Mouse (Mus musculus): ENCODE measurements around the gene Lhb.
"Not testable (repeated sequence)": the region's sequence is repeated elsewhere in the genome, so short reads cannot be mapped to it uniquely, and the experiment has no call there.

The Lhb gene

DNA sequence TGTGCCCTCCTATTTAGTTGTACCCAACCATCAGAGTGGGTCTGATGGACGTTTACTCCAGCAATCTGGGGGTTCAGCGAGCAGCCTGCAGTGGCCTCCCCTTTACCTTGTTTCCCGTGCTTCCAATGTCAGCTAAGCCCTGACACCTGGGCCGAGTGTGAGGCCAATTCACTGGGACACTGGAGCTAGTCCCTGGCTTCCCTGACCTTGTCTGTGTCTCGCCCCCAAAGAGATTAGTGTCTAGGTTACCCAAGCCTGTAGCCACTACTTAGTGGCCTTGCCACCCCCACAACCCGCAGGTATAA is at the start of gene Lhb:
Lhb (plus strand) TSS at position 206 of the 305 bp plus-strand sequence.
- DNase-seq (ENCODE audit: low read depth, low spot score): no peak

GRCm38 (mm10) chr7:45372371-45372770 is 48.2 kb upstream of the Lhb start:
- DNase-seq (ENCODE audit: low read depth, low spot score): no peak

DNA sequence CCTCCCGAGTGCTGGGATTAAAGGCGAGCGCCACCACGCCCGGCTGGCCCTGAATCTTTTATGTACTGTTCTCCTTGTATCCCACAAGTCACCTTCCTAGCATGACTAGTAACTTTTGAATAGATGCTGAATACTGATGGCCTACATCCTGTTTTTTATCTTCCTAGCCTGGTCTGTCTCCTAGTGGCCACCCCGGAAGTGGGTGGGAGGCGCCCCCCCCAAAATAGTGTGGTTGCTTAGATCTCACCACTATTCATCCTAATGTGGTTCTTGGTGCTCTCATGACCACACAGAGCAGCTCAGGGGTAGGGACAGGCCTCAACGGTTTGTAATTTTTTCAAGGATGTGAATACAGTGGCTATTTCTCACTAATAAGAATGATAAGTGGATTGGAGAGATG is 46.0 kb upstream of the Lhb start:
- DNase-seq (ENCODE audit: low read depth, low spot score): no peak

DNA sequence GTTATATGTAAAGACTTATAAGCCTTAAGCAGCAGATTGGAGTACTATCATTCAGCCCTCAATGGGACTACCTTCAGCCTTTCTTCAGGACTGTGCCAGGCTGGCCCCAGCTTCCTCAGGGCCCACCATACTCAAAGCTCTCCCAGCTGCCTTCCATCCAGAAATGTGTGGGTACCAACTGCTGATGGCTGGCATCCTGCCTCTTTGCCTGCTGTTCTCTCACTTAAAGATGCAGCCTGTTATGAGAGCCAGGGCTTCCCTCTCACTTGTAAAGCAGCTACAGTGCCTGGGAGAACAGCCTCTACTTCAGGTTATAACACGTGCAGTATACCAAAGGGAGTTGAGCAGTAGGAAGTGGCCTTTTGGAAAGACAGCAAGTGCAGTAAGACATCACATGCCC is 44.6 kb upstream of the Lhb start:
- DNase-seq (ENCODE audit: low read depth, low spot score): no peak

GRCm38 (mm10) chr7:45386077-45386476 is 34.5 kb upstream of the Lhb start:
- no peak for DNase-seq (ENCODE audit: low read depth, low spot score)

DNA sequence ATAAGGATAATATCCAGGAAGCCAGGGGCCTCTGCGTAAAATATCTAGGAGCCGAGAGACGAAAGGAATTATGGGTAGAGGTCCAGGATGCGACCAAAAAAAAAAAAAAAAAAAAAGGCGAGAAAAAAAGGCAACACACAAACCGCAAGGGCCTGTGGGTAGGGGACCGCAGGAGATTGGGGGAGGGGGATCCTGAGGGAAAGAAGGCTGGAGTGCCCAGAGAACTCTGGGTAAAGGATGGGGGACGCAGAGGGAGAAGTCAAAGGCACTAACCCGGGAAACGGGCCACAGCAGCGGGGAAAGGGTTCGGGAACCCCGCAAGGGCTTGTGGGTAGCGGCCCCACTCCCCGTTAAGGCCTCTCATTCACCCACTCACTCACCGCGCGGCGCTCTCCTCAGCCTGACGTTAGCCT is 25.5 kb upstream of the Lhb start:
- peak; percentile 84 for DNase-seq (ENCODE audit: low read depth, low spot score)

GRCm38 (mm10) chr7:45395578-45396336 is 24.9 kb upstream of the Lhb start, which contains the start of gene Snrnp70:
Snrnp70 (minus strand) TSS chr7:45395742.
- peak; percentile 100 for DNase-seq (ENCODE audit: low read depth, low spot score)

DNA sequence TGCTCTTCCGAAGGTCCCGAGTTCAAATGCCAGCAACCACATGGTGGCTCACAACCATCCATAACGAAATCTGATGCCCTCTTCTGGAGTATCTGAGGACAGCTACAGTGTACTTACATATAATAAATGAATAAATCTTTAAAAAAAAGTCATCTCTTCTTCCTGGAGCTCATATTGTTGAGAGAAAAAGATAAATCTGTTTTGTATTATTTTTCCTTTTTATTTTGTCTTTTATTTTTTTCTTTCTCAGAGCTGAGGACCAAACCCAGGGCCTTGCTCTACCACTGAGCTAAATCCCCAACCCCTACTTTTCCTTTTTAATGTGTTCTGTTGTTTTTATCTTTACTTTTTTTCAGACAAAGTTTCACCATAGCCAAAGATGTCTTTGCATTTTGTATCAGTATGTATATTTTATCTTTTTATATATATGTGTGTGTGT is 24.3 kb upstream of the Lhb start:
- DNase-seq (ENCODE audit: low read depth, low spot score): not testable (repeated sequence)

- DNase-seq (ENCODE audit: low read depth, low spot score): no peak
These were observed 23.8 kb upstream of the Lhb start for GRCm38 (mm10) chr7:45396787-45397186.

DNA sequence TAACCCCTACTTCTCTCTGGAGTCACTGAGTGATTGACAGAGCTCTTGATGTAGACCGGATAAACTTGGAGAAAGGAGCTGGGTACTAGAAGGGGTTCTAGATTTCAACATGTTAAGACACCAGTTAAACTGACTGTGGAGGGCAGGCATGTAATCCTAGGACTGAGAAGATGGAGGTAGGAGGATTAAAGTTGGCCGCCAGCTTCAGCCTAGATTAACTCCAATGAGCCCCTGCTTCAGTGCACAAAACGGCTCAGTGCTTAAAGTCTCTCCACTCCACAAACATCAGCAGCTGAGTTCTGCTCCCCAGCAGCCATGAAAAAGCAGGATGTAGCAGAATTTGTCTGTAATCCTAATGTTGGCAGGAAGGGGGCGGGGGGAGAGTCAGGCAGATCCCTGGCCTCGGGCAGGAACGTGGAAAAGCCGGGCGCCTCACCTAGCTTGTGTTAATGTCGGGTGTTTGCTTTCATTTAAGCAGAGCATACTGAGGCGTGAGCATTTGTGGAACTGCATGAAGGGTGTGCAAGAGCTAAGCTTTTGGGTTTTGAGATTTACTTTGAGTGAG is 19.0 kb upstream of the Lhb start:
- no peak for DNase-seq (ENCODE audit: low read depth, low spot score)

GRCm38 (mm10) chr7:45403532-45404261 is 16.9 kb upstream of the Lhb start:
- peak; percentile 77 for DNase-seq (ENCODE audit: low read depth, low spot score)

GRCm38 (mm10) chr7:45405091-45406075 is 15.2 kb upstream of the Lhb start, which contains the start of gene Kcna7:
Kcna7 (plus strand) TSS chr7:45405653.
- peak; percentile 52 for DNase-seq (ENCODE audit: low read depth, low spot score)

GRCm38 (mm10) chr7:45406157-45407156 is 14.2 kb upstream of the Lhb start:
- no peak for DNase-seq (ENCODE audit: low read depth, low spot score)

GRCm38 (mm10) chr7:45407836-45408235 is 12.8 kb upstream of the Lhb start:
- DNase-seq (ENCODE audit: low read depth, low spot score): no peak

- DNase-seq (ENCODE audit: low read depth, low spot score): no peak
These were observed 12.3 kb upstream of the Lhb start for GRCm38 (mm10) chr7:45408351-45408750.

- DNase-seq (ENCODE audit: low read depth, low spot score): no peak
These were observed 11.7 kb upstream of the Lhb start for GRCm38 (mm10) chr7:45408949-45409348.

- no peak for DNase-seq (ENCODE audit: low read depth, low spot score)
These were observed 11.0 kb upstream of the Lhb start for GRCm38 (mm10) chr7:45409497-45410163.

GRCm38 (mm10) chr7:45412421-45412820 is 8.2 kb upstream of the Lhb start:
- DNase-seq (ENCODE audit: low read depth, low spot score): no peak

DNA sequence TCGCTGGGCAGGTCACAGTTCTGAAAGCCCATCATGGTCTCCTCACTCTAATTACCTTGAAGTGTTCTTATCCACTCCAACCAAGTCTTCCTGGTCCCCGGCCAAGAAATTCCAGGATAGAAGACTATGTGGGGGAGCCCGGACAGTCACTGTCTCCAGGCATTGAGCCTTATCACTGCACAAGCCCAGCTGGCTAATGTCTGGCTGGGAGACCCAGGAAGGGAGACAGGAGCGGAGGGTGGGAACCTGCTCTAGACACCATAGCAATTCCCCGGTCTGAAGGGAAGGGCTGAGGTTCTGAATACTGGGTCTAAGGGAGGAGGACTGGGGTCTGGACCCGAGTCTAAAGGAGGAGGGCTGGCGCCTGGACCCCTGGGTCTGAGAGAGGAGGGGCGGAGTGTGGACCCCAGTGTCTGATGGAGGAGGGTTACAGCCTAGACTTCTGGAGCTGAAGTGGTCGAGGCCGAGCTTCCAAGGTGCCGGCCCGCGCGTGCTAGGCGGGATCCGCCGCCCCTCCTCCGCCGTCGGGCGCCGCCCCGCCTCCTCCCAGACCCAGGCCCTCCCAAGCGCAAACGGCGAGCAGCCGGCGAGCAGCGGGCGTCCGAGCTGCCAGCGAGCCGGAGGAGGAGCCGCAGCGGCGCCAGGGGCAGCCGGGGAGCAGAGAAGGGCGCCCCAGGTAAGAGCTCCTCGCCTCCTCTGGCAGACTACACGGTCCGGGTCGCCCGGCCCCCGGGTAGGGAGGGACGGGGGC is 7.3 kb upstream of the Lhb start, which contains the start of gene Ntf5:
Ntf5 (plus strand) TSS at position 583 of the 751 bp plus-strand sequence.
- peak; percentile 51 for DNase-seq (ENCODE audit: low read depth, low spot score)
